Mouse (Mus musculus) layer of hippocampus, postnatal 25 days (tissue): ENCODE data around the gene Zc3h13. TPM values are rescaled to one million over a fixed set of nuclear protein-coding genes. Genes with fewer than 3 reads are reported as not detected.

Source experiments
- DNase-seq, 2 experiments: peaks; one replicate each; pipeline ENCODE4 v3.0.0; 2022; ENCODE audit warnings: mixed read lengths in 2 of 2, low spot score in 1 of 2; ENCODE audit errors: extremely low spot score in 1 of 2
- microRNA-seq, 2 experiments: library from miRNA; unstranded; fragments of <30 nt; microRNA quantifications; one replicate each; pipeline ENCODE4 v1.2.0; 2021
- total RNA-seq, 2 experiments: library from RNA; stranded (reverse); gene quantifications; 2 replicates each; pipeline ENCODE4 v1.2.3; 2021

The Zc3h13 gene
- total RNA-seq, 2 experiments from 2014 or later: 50.9 to 51.9 TPM

GRCm38 (mm10) chr14:75318736-75319135, 34.6 kb downstream of the Zc3h13 start:
- no peak for DNase-seq

- DNase-seq: no peak
Observed at GRCm38 (mm10) chr14:75320269-75320668, 36.1 kb downstream of the Zc3h13 start.

- no peak for DNase-seq
Observed at GRCm38 (mm10) chr14:75323354-75323753, 39.2 kb downstream of the Zc3h13 start.

- DNase-seq: no peak
Observed at GRCm38 (mm10) chr14:75328062-75328461, 43.9 kb downstream of the Zc3h13 start.

- DNase-seq: peak in 1 of 2 experiments; percentile 46
Observed at GRCm38 (mm10) chr14:75330621-75331020, 46.4 kb downstream of the Zc3h13 start.

- DNase-seq: no peak
Observed at GRCm38 (mm10) chr14:75334321-75334720, 50.1 kb downstream of the Zc3h13 start.

- no peak for DNase-seq
Observed at GRCm38 (mm10) chr14:75337884-75338283, 53.7 kb downstream of the Zc3h13 start.

- DNase-seq: no peak
Observed at GRCm38 (mm10) chr14:75346041-75346440, 61.9 kb downstream of the Zc3h13 start.

- no peak for DNase-seq
Observed at GRCm38 (mm10) chr14:75351626-75352025, 67.5 kb downstream of the Zc3h13 start.

GRCm38 (mm10) chr14:75363316-75363715, 79.1 kb downstream of the Zc3h13 start:
- DNase-seq: no peak

GRCm38 (mm10) chr14:75365301-75366035, 81.3 kb downstream of the Zc3h13 start:
- no peak for DNase-seq

- peak in 1 of 2 experiments; percentile 18 for DNase-seq
Observed at GRCm38 (mm10) chr14:75366741-75367140, 82.6 kb downstream of the Zc3h13 start.

GRCm38 (mm10) chr14:75367503-75367902, 83.3 kb downstream of the Zc3h13 start:
- DNase-seq: no peak

- peak in 1 of 2 experiments; percentile 13 for DNase-seq
Observed at GRCm38 (mm10) chr14:75369880-75370279, 85.7 kb downstream of the Zc3h13 start.

- no peak for DNase-seq
Observed at GRCm38 (mm10) chr14:75375006-75375598, 90.9 kb downstream of the Zc3h13 start.

GRCm38 (mm10) chr14:75376256-75376655, 92.1 kb downstream of the Zc3h13 start:
- no peak for DNase-seq

GRCm38 (mm10) chr14:75377612-75378011, 93.4 kb downstream of the Zc3h13 start:
- DNase-seq: no peak

Small RNAs within 50 kb of the gene (microRNA-seq; reads per million reads assigned to microRNA genes)
- gene Gm44482: 0 reads per million in 2 experiments

Other genes starting within 250 kb of the Zc3h13 start
- not detected for gene Lrrc63, start 153.5 kb upstream of the Zc3h13 start, total RNA-seq
- gene Lcp1, start 153.3 kb upstream of the Zc3h13 start, total RNA-seq: 1 to 10 TPM; 7.8 to 8.8 TPM
- not detected for gene Cpb2, start 42.1 kb upstream of the Zc3h13 start, total RNA-seq
- 10 to 100 TPM in 1 of 2 experiments, 1 to 10 TPM in 1; 7.4 to 10.3 TPM for gene Siah3, start 171.6 kb downstream of the Zc3h13 start, total RNA-seq